11 mouse cellular contexts compared by ENCODE assay signal in the genomic region with DNA sequence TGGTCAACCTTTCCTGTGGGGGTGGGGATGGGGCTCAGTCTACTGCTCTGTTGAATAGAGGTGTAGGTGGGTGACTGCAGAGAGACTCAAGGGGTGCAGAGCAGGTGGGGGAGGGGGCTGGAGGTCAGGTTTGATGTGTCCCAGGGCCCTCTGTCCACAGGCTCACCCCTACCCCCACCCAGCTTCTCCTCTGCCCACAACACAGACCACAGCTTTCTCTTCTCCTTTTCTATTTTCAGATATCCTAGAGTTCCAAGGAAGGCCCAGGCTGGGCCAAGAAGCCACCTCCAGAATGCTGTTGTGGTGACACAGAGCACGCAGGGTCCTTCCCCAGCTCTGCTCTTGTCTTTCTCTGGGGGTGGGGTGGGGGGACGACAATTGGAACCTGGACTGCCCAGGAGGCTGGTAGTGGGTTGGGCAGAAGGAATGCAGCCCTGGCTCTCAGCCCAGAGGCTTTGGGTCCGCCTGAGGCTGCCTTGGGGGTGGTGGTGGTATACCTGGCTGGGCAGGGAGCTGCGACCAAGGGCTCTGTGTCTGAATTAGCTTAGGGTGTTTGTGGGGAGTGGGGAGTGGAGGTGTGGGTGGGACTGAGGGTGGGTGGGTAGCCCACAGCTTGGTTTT. TPM values are rescaled to one million over a fixed set of nuclear protein-coding genes. Genes with fewer than 3 reads are reported as not detected.
DNase-seq lines count a peak whose midpoint lies in the region; ATAC-seq and TF ChIP-seq lines count a peak whose summit lies in the region.
"Had no signal": no experiment of that assay in that cellular context is flagged by ENCODE, and none has a peak within 500 bp of the region (broad histone marks: within the 10 kb centered on the region; RNA-seq: fewer than 3 reads in every experiment).

No protein-coding gene starts in this region.

- no peak for TF ChIP-seq CTCF in MEL (IDR thresholded peaks at IDR 0.05 in 2 of 3, conservative IDR thresholded peaks at IDR 0.05 in 1 of 3; ENCODE audit: control insufficient read depth in 1 of 3, insufficient read depth in 1 of 3, low read depth in 2 of 3, low read length in 3 of 3, poor library complexity in 1 of 3, severe bottlenecking in 1 of 3)
- TF ChIP-seq CTCF in lung, postnatal 0 days (IDR thresholded peaks at IDR 0.05) = no peak

- no peaks in the 10 kb centered on the region for H3K9me3 ChIP-seq in heart, embryonic 10.5 days
- H3K9me3 ChIP-seq in MEL (replicated peaks; ENCODE audit: insufficient read depth, low read length) = no peaks in the 10 kb centered on the region
- no peaks in the 10 kb centered on the region for H3K9me3 ChIP-seq in kidney, embryonic 14.5 days (ENCODE audit: control insufficient read depth, low read length)
- no peaks in the 10 kb centered on the region for H3K9me3 ChIP-seq in lung, postnatal 0 days (ENCODE audit: low read length)
- no peaks in the 10 kb centered on the region for H3K9me3 ChIP-seq in midbrain, embryonic 15.5 days

- H3K36me3 ChIP-seq in heart, embryonic 10.5 days = no peaks in the 10 kb centered on the region
- peaks cover 0 to 10% of the 10 kb centered on the region in 2 experiments; a peak in 2 of 4 replicates for H3K36me3 ChIP-seq in MEL (ENCODE audit: control insufficient read depth in 1 of 2, insufficient read depth in 2 of 2, low read length in 2 of 2)
- H3K36me3 ChIP-seq in kidney, embryonic 14.5 days (ENCODE audit: control insufficient read depth, insufficient read depth, low read length) = no peaks in the 10 kb centered on the region
- H3K36me3 ChIP-seq in lung, postnatal 0 days (ENCODE audit: insufficient read depth, low read length) = no peaks in the 10 kb centered on the region
- no peaks in the 10 kb centered on the region for H3K36me3 ChIP-seq in midbrain, embryonic 15.5 days (replicated peaks)

- no peak for TF ChIP-seq RAD21 in MEL (IDR thresholded peaks at IDR 0.05; ENCODE audit: low read depth, low read length)

- H3K9ac ChIP-seq in MEL (ENCODE audit: control insufficient read depth, low read depth, low read length, poor library complexity, severe bottlenecking) = peak overlapping the region; percentile 20
- no peak overlapping the region for H3K9ac ChIP-seq in kidney, embryonic 14.5 days (ENCODE audit: low read depth, low read length)
- H3K9ac ChIP-seq in lung, postnatal 0 days (replicated peaks; ENCODE audit: low read depth) = no peak overlapping the region
- H3K9ac ChIP-seq in midbrain, embryonic 15.5 days = no peak overlapping the region

- no peak overlapping the region for H3K4me2 ChIP-seq in kidney, embryonic 14.5 days (replicated peaks; ENCODE audit: low read depth, low read length)
- H3K4me2 ChIP-seq in lung, postnatal 0 days (replicated peaks; ENCODE audit: low read depth, low read length) = 0 out of 2 replicates have a peak overlapping the region, but pooled peaks have one; percentile 22
- no peak overlapping the region for H3K4me2 ChIP-seq in midbrain, embryonic 15.5 days

- no peak for TF ChIP-seq EP300 in MEL (IDR thresholded peaks at IDR 0.05; ENCODE audit: low read depth in 1 of 2, low read length in 2 of 2)
- no peak for TF ChIP-seq EP300 in lung, postnatal 0 days (IDR thresholded peaks at IDR 0.05)

- no peaks in the 10 kb centered on the region for H3K79me2 ChIP-seq in MEL (ENCODE audit: control insufficient read depth, insufficient read depth, low read length, poor library complexity)

- H3K4me3 ChIP-seq in heart, embryonic 10.5 days = 0 out of 2 replicates have a peak overlapping the region, but pooled peaks have one; percentile 17
- H3K4me3 ChIP-seq in MEL (ENCODE audit: control insufficient read depth in 1 of 2, insufficient read depth in 1 of 2, low read depth in 2 of 2, low read length in 2 of 2) = no peak overlapping the region
- H3K4me3 ChIP-seq in kidney, embryonic 14.5 days (ENCODE audit: low read length) = no peak overlapping the region
- H3K4me3 ChIP-seq in lung, postnatal 0 days (ENCODE audit: low read depth, low read length) = no peak overlapping the region
- no peak overlapping the region for H3K4me3 ChIP-seq in midbrain, embryonic 15.5 days

- intact Hi-C loops in heart, postnatal 25 days (cut with DNase I) = no loop called here

- H3K4me1 ChIP-seq in heart, embryonic 10.5 days = peaks cover 46% of the 10 kb centered on the region
- H3K4me1 ChIP-seq in MEL (ENCODE audit: control insufficient read depth in 1 of 2, insufficient read depth in 2 of 2, low read length in 2 of 2) = peaks cover 9 to 25% of the 10 kb centered on the region in 2 experiments
- H3K4me1 ChIP-seq in kidney, embryonic 14.5 days (ENCODE audit: control insufficient read depth, insufficient read depth, low read length) = peaks cover 23% of the 10 kb centered on the region
- peaks cover 16% of the 10 kb centered on the region; the same call in 1 of the 2 replicates for H3K4me1 ChIP-seq in lung, postnatal 0 days (ENCODE audit: insufficient read depth, low read depth, low read length)
- peaks cover 5% of the 10 kb centered on the region; the same call in 1 of the 2 replicates for H3K4me1 ChIP-seq in midbrain, embryonic 15.5 days

- peaks cover 11% of the 10 kb centered on the region for H3K27me3 ChIP-seq in heart, embryonic 10.5 days (ENCODE audit: insufficient read depth, poor library complexity, severe bottlenecking)
- H3K27me3 ChIP-seq in MEL (ENCODE audit: control insufficient read depth in 1 of 2, insufficient read depth in 2 of 2, low read length in 2 of 2) = no peaks in the 10 kb centered on the region
- H3K27me3 ChIP-seq in kidney, embryonic 14.5 days (ENCODE audit: control insufficient read depth, insufficient read depth, low read length) = no peaks in the 10 kb centered on the region
- H3K27me3 ChIP-seq in lung, postnatal 0 days (replicated peaks; ENCODE audit: insufficient read depth, low read length) = no peaks in the 10 kb centered on the region
- H3K27me3 ChIP-seq in midbrain, embryonic 15.5 days (replicated peaks) = peaks cover 5% of the 10 kb centered on the region

- peak overlapping the region; percentile 74 for H3K27ac ChIP-seq in heart, embryonic 10.5 days
- H3K27ac ChIP-seq in MEL (ENCODE audit: control insufficient read depth, low read depth, low read length) = peak overlapping the region; percentile 40; the same call in 1 of the 2 replicates
- peak overlapping the region; percentile 71 for H3K27ac ChIP-seq in kidney, embryonic 14.5 days (ENCODE audit: low read depth, low read length)
- H3K27ac ChIP-seq in lung, postnatal 0 days (ENCODE audit: low read length) = peak overlapping the region; percentile 80
- H3K27ac ChIP-seq in midbrain, embryonic 15.5 days = no peak overlapping the region

- ATAC-seq in kidney, embryonic 14.5 days (ENCODE audit: low FRiP score, low TSS enrichment) = no peak
- ATAC-seq in lung, postnatal 0 days = peak; percentile 75
- no peak for ATAC-seq in midbrain, embryonic 15.5 days (replicated peaks)

- TF ChIP-seq POLR2A in MEL (IDR thresholded peaks at IDR 0.05; ENCODE audit: control insufficient read depth in 1 of 2, insufficient read depth in 1 of 2, low read depth in 1 of 2, low read length in 2 of 2, poor library complexity in 1 of 2) = no peak

- DNase-seq in heart, embryonic 10.5 days (ENCODE audit: low spot score) = no peak
- DNase-seq in heart, postnatal 25 days (ENCODE audit: low spot score) = no peak
- DNase-seq in MEL (ENCODE audit: low read depth, low spot score) = no peak
- DNase-seq in lung, postnatal 0 days (ENCODE audit: low spot score) = peak; percentile 73
- DNase-seq in retina, postnatal 1 day = no peak
- DNase-seq in spleen, postnatal 4 days (ENCODE audit: low spot score in 2 of 2) = no peak
- DNase-seq: adrenal gland, postnatal 10 days; left cerebral cortex, postnatal 4 days; thymus, postnatal 25 days had no signal

- WGBS in heart, embryonic 10.5 days = 56% methylated on average over 4 of the region's 4 CpGs
- 55% methylated on average over 4 of the region's 4 CpGs for WGBS in kidney, embryonic 14.5 days
- 31% methylated on average over 4 of the region's 4 CpGs for WGBS in lung, postnatal 0 days
- 49% methylated on average over 4 of the region's 4 CpGs for WGBS in midbrain, embryonic 15.5 days

TF ChIP-seq in MEL, 35 proteins besides CTCF, POLR2A, EP300 and RAD21 (continues in another document):
- no peak for TF ChIP-seq MYC (IDR thresholded peaks at IDR 0.05; ENCODE audit: low read depth, low read length)
- TF ChIP-seq USF1 (IDR thresholded peaks at IDR 0.05; ENCODE audit: low read depth, low read length) = no peak
- no peak for TF ChIP-seq JUND (IDR thresholded peaks at IDR 0.05; ENCODE audit: low read depth, low read length)
- no peak for TF ChIP-seq E2F4 (IDR thresholded peaks at IDR 0.05; ENCODE audit: borderline replicate concordance, low read depth, low read length)
- TF ChIP-seq MYB (IDR thresholded peaks at IDR 0.05; ENCODE audit: low read depth, low read length) = no peak
- no peak for TF ChIP-seq TAL1 (IDR thresholded peaks at IDR 0.05; ENCODE audit: low read length)
- TF ChIP-seq BHLHE40 (IDR thresholded peaks at IDR 0.05; ENCODE audit: borderline replicate concordance, low read depth, low read length) = no peak
- no peak for TF ChIP-seq MEF2A (IDR thresholded peaks at IDR 0.05; ENCODE audit: extremely low read depth, insufficient replicate concordance, low read depth, low read length, poor library complexity, severe bottlenecking)
- no peak for TF ChIP-seq GATA1 (IDR thresholded peaks at IDR 0.05; ENCODE audit: low read depth, low read length)
- no peak for TF ChIP-seq ZC3H11A (IDR thresholded peaks at IDR 0.05; ENCODE audit: low read depth, low read length)
- TF ChIP-seq NELFE (IDR thresholded peaks at IDR 0.05; ENCODE audit: low read depth, low read length) = no peak
- TF ChIP-seq SMC3 (IDR thresholded peaks at IDR 0.05; ENCODE audit: low read depth, low read length) = no peak
- no peak for TF ChIP-seq POLR2AphosphoS5 (IDR thresholded peaks at IDR 0.05; ENCODE audit: borderline replicate concordance, low read depth, low read length)
- TF ChIP-seq RCOR1 (IDR thresholded peaks at IDR 0.05; ENCODE audit: low read depth, low read length) = no peak
- no peak for TF ChIP-seq TCF12 (IDR thresholded peaks at IDR 0.05; ENCODE audit: low read depth, low read length)
- no peak for TF ChIP-seq POLR2AphosphoS2 (IDR thresholded peaks at IDR 0.05; ENCODE audit: low read length)
- no peak for TF ChIP-seq SIN3A (IDR thresholded peaks at IDR 0.05; ENCODE audit: low read length)
- TF ChIP-seq HCFC1 (IDR thresholded peaks at IDR 0.05; ENCODE audit: low read depth, low read length) = no peak

RNA-seq across cellular contexts. Expression of gene Ptgs1, which starts 13.2 kb away (rescaled TPM):
- polyA plus RNA-seq in heart, embryonic 10.5 days (2016; fragmentation: Nextera tagmentation; extraction: Ambion mirVana) = 12.2 and 16.4 TPM in 2 replicates
- total RNA-seq in heart, postnatal 25 days (2021) = 10 to 100 TPM; 16.4 to 16.8 TPM
- 2.6 and 3.9 TPM in 2 replicates for total RNA-seq in MEL (2012; rRNA removed)
- polyA plus RNA-seq in MEL (2012; ENCODE audit: insufficient read depth in 1 of 2, insufficient read length in 2 of 2, low read depth in 1 of 2, low replicate concordance in 2 of 2, missing spikeins in 1 of 2) = 10 to 100 TPM in 1 of 2 experiments, not detected in 1; 20.0 TPM
- polyA plus RNA-seq in kidney, embryonic 14.5 days (2014; fragmentation: Nextera tagmentation; extraction: Ambion mirVana) = 16.4 and 24.6 TPM in 2 replicates
- polyA plus RNA-seq in lung, postnatal 0 days (2015; fragmentation: Nextera tagmentation; extraction: Ambion mirVana) = 111 and 116 TPM in 2 replicates
- 4.1 and 4.9 TPM in 2 replicates for polyA plus RNA-seq in midbrain, embryonic 15.5 days (2015; fragmentation: Nextera tagmentation; extraction: Ambion mirVana)
